In the genomic region with DNA sequence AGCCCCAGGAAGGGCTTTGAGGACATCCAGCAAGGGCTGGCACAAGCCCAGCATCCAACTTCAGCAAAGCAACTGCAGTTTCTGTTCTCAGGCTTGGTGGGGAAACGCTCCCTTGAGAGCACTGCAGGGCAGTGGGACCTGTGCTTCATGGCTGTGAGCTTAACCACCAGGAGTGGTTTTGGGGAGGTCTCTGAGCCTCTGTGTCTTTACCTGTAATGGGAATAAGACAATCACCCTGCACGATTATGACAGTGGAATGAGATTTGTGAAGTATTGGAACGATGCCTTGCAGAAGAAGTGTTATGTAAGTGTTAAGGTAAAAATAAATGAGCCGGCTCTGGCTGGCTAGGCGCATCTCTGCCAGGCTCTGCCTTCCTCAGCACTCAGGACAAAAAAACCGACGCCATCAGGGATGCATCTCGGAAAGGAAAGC, we compare ENCODE assay signal across 26 mouse cellular contexts. TPM values are rescaled to one million over a fixed set of nuclear protein-coding genes. Genes with fewer than 3 reads are reported as not detected.
A peak's percentile ranks its signal among the peaks of the same experiment; 100 is the strongest.
DNase-seq lines count a peak whose midpoint lies in the region; ATAC-seq and TF ChIP-seq lines count a peak whose summit lies in the region.
"Had no signal": no experiment of that assay in that cellular context is flagged by ENCODE, and none has a peak within 500 bp of the region (broad histone marks: within the 10 kb centered on the region; RNA-seq: fewer than 3 reads in every experiment).

No protein-coding gene starts in this region.

- H3K36me3 ChIP-seq in forebrain, embryonic 15.5 days = no peaks in the 10 kb centered on the region
- no peaks in the 10 kb centered on the region for H3K36me3 ChIP-seq in forebrain, embryonic 11.5 days (ENCODE audit: control insufficient read depth, insufficient read depth, low read length)
- no peaks in the 10 kb centered on the region for H3K36me3 ChIP-seq in hindbrain, postnatal 0 days (ENCODE audit: insufficient read depth, low read length)
- H3K36me3 ChIP-seq in limb, embryonic 10.5 days = no peaks in the 10 kb centered on the region
- H3K36me3 ChIP-seq: embryonic facial prominence, embryonic 13.5 days; heart, embryonic 12.5 days; limb, embryonic 13.5 days; lung, embryonic 15.5 days had no signal

- no peak for DNase-seq in forebrain, embryonic 11.5 days (ENCODE audit: low spot score)
- DNase-seq in right cerebral cortex, adult 18-20 months = peak; percentile 70
- DNase-seq in right cerebral cortex, postnatal 25 days = no peak
- DNase-seq in cerebellum, postnatal 36 days = peak; percentile 49 to 52
- DNase-seq in skeletal muscle tissue, adult 2 months (ENCODE audit: low read depth, low spot score) = peak; percentile 43
- DNase-seq in hindbrain, postnatal 0 days (ENCODE audit: low spot score) = no peak
- no peak for DNase-seq in limb, embryonic 10.5 days (ENCODE audit: low spot score)
- DNase-seq: adrenal gland, postnatal 25 days; B cell, adult 2 months; forebrain, postnatal 0 days; heart, adult 11 months; heart, postnatal 14 days; kidney, adult 8-10 months; kidney, postnatal 36 days; lung, postnatal 4 days; retina, postnatal 1 day had no signal

- no peak overlapping the region for H3K4me3 ChIP-seq in forebrain, embryonic 15.5 days
- no peak overlapping the region for H3K4me3 ChIP-seq in forebrain, embryonic 11.5 days (ENCODE audit: low read depth, low read length)
- no peak overlapping the region for H3K4me3 ChIP-seq in hindbrain, postnatal 0 days (ENCODE audit: low read length)
- no peak overlapping the region for H3K4me3 ChIP-seq in limb, embryonic 10.5 days
- H3K4me3 ChIP-seq: embryonic facial prominence, embryonic 13.5 days; heart, embryonic 12.5 days; hindbrain, embryonic 13.5 days; limb, embryonic 13.5 days; lung, embryonic 15.5 days had no signal

- H3K4me2 ChIP-seq in forebrain, embryonic 15.5 days (replicated peaks) = no peak overlapping the region
- H3K4me2 ChIP-seq in forebrain, embryonic 11.5 days (ENCODE audit: low read depth, low read length, severe bottlenecking) = no peak overlapping the region
- H3K4me2 ChIP-seq in hindbrain, postnatal 0 days (ENCODE audit: low read depth, low read length) = no peak overlapping the region
- H3K4me2 ChIP-seq: embryonic facial prominence, embryonic 13.5 days; heart, embryonic 12.5 days; hindbrain, embryonic 13.5 days; limb, embryonic 13.5 days; lung, embryonic 15.5 days had no signal

- H3K9me3 ChIP-seq in forebrain, embryonic 15.5 days = no peaks in the 10 kb centered on the region
- no peaks in the 10 kb centered on the region for H3K9me3 ChIP-seq in forebrain, embryonic 11.5 days (ENCODE audit: control insufficient read depth, low read length)
- H3K9me3 ChIP-seq in hindbrain, postnatal 0 days (ENCODE audit: low read length) = no peaks in the 10 kb centered on the region
- H3K9me3 ChIP-seq in limb, embryonic 10.5 days (replicated peaks) = no peaks in the 10 kb centered on the region
- H3K9me3 ChIP-seq: embryonic facial prominence, embryonic 13.5 days; heart, embryonic 12.5 days; hindbrain, embryonic 13.5 days; limb, embryonic 13.5 days; lung, embryonic 15.5 days had no signal

- TF ChIP-seq CTCF in hindbrain, postnatal 0 days (IDR thresholded peaks at IDR 0.05; ENCODE audit: low read depth) = no peak

- 0 out of 2 replicates have a peak overlapping the region, but pooled peaks have one; percentile 7 for H3K27ac ChIP-seq in forebrain, embryonic 15.5 days (replicated peaks)
- no peak overlapping the region for H3K27ac ChIP-seq in forebrain, embryonic 11.5 days (ENCODE audit: low read depth, low read length)
- no peak overlapping the region for H3K27ac ChIP-seq in hindbrain, postnatal 0 days
- H3K27ac ChIP-seq in limb, embryonic 10.5 days = no peak overlapping the region
- H3K27ac ChIP-seq: embryonic facial prominence, embryonic 13.5 days; hindbrain, embryonic 13.5 days; limb, embryonic 13.5 days; liver, embryonic 14.5 days; lung, embryonic 15.5 days had no signal

- H3K4me1 ChIP-seq in forebrain, embryonic 15.5 days = no peaks in the 10 kb centered on the region
- no peaks in the 10 kb centered on the region; the same call in 1 of the 2 replicates for H3K4me1 ChIP-seq in forebrain, embryonic 11.5 days (replicated peaks; ENCODE audit: control insufficient read depth, insufficient read depth, low read length)
- H3K4me1 ChIP-seq in hindbrain, postnatal 0 days (ENCODE audit: insufficient read depth, low read length) = no peaks in the 10 kb centered on the region
- H3K4me1 ChIP-seq in limb, embryonic 10.5 days = peaks cover 8% of the 10 kb centered on the region

- H3K27me3 ChIP-seq in forebrain, embryonic 15.5 days = no peaks in the 10 kb centered on the region
- peaks cover 2% of the 10 kb centered on the region; the same call in 1 of the 2 replicates for H3K27me3 ChIP-seq in forebrain, embryonic 11.5 days (ENCODE audit: control insufficient read depth, insufficient read depth, low read length)
- no peaks in the 10 kb centered on the region for H3K27me3 ChIP-seq in hindbrain, postnatal 0 days (ENCODE audit: insufficient read depth, low read length)
- H3K27me3 ChIP-seq in limb, embryonic 10.5 days (ENCODE audit: low read depth, poor library complexity, severe bottlenecking) = peaks cover 59% of the 10 kb centered on the region

- ATAC-seq in forebrain, embryonic 15.5 days (replicated peaks) = no peak
- no peak for ATAC-seq in forebrain, embryonic 11.5 days (replicated peaks; ENCODE audit: low FRiP score)
- no peak for ATAC-seq in hindbrain, postnatal 0 days
- ATAC-seq: forebrain, postnatal 0 days had no signal

- H3K9ac ChIP-seq in forebrain, embryonic 15.5 days (replicated peaks) = no peak overlapping the region
- H3K9ac ChIP-seq in forebrain, embryonic 11.5 days (ENCODE audit: low read length) = no peak overlapping the region
- H3K9ac ChIP-seq in hindbrain, postnatal 0 days (replicated peaks; ENCODE audit: low read length) = no peak overlapping the region
- H3K9ac ChIP-seq: embryonic facial prominence, embryonic 13.5 days; forebrain, postnatal 0 days; heart, embryonic 12.5 days; hindbrain, embryonic 13.5 days; limb, embryonic 13.5 days; liver, embryonic 14.5 days; lung, embryonic 15.5 days had no signal

- 58% methylated on average over 8 of the region's 8 CpGs for WGBS in forebrain, embryonic 15.5 days
- 74% methylated on average over 8 of the region's 8 CpGs for WGBS in forebrain, embryonic 11.5 days
- 59% methylated on average over 8 of the region's 8 CpGs for WGBS in hindbrain, postnatal 0 days
- WGBS in limb, embryonic 10.5 days = 67% methylated on average over 8 of the region's 8 CpGs

RNA-seq across cellular contexts. Expression of a gene that starts 7.6 kb away (rescaled TPM):
- polyA plus RNA-seq in forebrain, embryonic 15.5 days (2015; fragmentation: Nextera tagmentation; extraction: Ambion mirVana) = 45.2 and 46.7 TPM in 2 replicates
- 13.6 and 13.9 TPM in 2 replicates for polyA plus RNA-seq in forebrain, embryonic 11.5 days (2014; fragmentation: Nextera tagmentation; extraction: Ambion mirVana)
- total RNA-seq in hindbrain, postnatal 0 days (2014; rRNA removed) = 128 and 142 TPM in 2 replicates
- polyA plus RNA-seq in hindbrain, postnatal 0 days (2015; fragmentation: Nextera tagmentation; extraction: Ambion mirVana) = 32.3 and 34.6 TPM in 2 replicates
- 0.10 and 0.20 TPM in 2 replicates for polyA plus RNA-seq in limb, embryonic 10.5 days (2016; fragmentation: Nextera tagmentation; extraction: Ambion mirVana)

RNA-seq across cellular contexts. Expression of a gene that starts 14.1 kb away (rescaled TPM):
- 5.8 and 6.3 TPM in 2 replicates for polyA plus RNA-seq in forebrain, embryonic 15.5 days (2015; fragmentation: Nextera tagmentation; extraction: Ambion mirVana)
- 0.47 and 0.55 TPM in 2 replicates for polyA plus RNA-seq in forebrain, embryonic 11.5 days (2014; fragmentation: Nextera tagmentation; extraction: Ambion mirVana)
- total RNA-seq in hindbrain, postnatal 0 days (2014; rRNA removed) = 304 and 351 TPM in 2 replicates
- polyA plus RNA-seq in hindbrain, postnatal 0 days (2015; fragmentation: Nextera tagmentation; extraction: Ambion mirVana) = 24.7 and 26.7 TPM in 2 replicates
- polyA plus RNA-seq in limb, embryonic 10.5 days (2016; fragmentation: Nextera tagmentation; extraction: Ambion mirVana) = not detected in 2 replicates
- polyA plus RNA-seq: limb, embryonic 13.5 days; liver, embryonic 14.5 days had no signal

RNA-seq across cellular contexts. Expression of a gene that starts 44.3 kb away (rescaled TPM):
- 512 and 520 TPM in 2 replicates for polyA plus RNA-seq in forebrain, embryonic 15.5 days (2015; fragmentation: Nextera tagmentation; extraction: Ambion mirVana)
- 443 and 478 TPM in 2 replicates for polyA plus RNA-seq in forebrain, embryonic 11.5 days (2014; fragmentation: Nextera tagmentation; extraction: Ambion mirVana)
- total RNA-seq in hindbrain, postnatal 0 days (2014; rRNA removed) = 300 and 340 TPM in 2 replicates
- 329 and 347 TPM in 2 replicates for polyA plus RNA-seq in hindbrain, postnatal 0 days (2015; fragmentation: Nextera tagmentation; extraction: Ambion mirVana)
- polyA plus RNA-seq in limb, embryonic 10.5 days (2016; fragmentation: Nextera tagmentation; extraction: Ambion mirVana) = 394 and 428 TPM in 2 replicates

RNA-seq across cellular contexts. Expression of a gene that starts 59.9 kb away (rescaled TPM):
- polyA plus RNA-seq in forebrain, embryonic 15.5 days (2015; fragmentation: Nextera tagmentation; extraction: Ambion mirVana) = not detected in 2 replicates
- not detected in 2 replicates for polyA plus RNA-seq in forebrain, embryonic 11.5 days (2014; fragmentation: Nextera tagmentation; extraction: Ambion mirVana)
- not detected in 2 replicates for total RNA-seq in hindbrain, postnatal 0 days (2014; rRNA removed)
- polyA plus RNA-seq in hindbrain, postnatal 0 days (2015; fragmentation: Nextera tagmentation; extraction: Ambion mirVana) = not detected in 2 replicates
- polyA plus RNA-seq in limb, embryonic 10.5 days (2016; fragmentation: Nextera tagmentation; extraction: Ambion mirVana) = not detected in 2 replicates
- total RNA-seq: adrenal gland, postnatal 25 days; forebrain, postnatal 0 days; gastrocnemius, adult 8-10 months; heart, postnatal 14 days; layer of hippocampus, postnatal 14 days had no signal
- polyA plus RNA-seq: embryonic facial prominence, embryonic 13.5 days; forebrain, postnatal 0 days; heart, embryonic 12.5 days; hindbrain, embryonic 13.5 days; intestine, embryonic 14.5 days; limb, embryonic 13.5 days had no signal

Comparison
In these comparisons a context has a peak if more than half of its experiments do, and no peak if none do; other contexts are left out.
1. DNase-seq: peak in right cerebral cortex, adult 18-20 months (single experiment), cerebellum, postnatal 36 days (2 of 2) and skeletal muscle tissue, adult 2 months (single experiment); none in forebrain, embryonic 11.5 days (single experiment), right cerebral cortex, postnatal 25 days (single experiment), hindbrain, postnatal 0 days (single experiment) and limb, embryonic 10.5 days (single experiment).
2. RNA of a gene that starts 7.6 kb away (polyA plus RNA-seq): 45.2 to 46.7 TPM in forebrain, embryonic 15.5 days, 32.3 to 34.6 TPM in hindbrain, postnatal 0 days and 13.6 to 13.9 TPM in forebrain, embryonic 11.5 days; 0.10 to 0.20 TPM in limb, embryonic 10.5 days; every median in the first group is over 10 times any median in the second.